Mouse (Mus musculus) liver, adult (tissue): ENCODE results near the gene Npc1l1.

ENCODE experiments used
- GATA4 ChIP-seq: IDR thresholded peaks from 2 replicates; pipeline ENCODE4 v1.6.1; 2014; ENCODE audit warnings: mild to moderate bottlenecking, low read length; ENCODE audit not compliant: insufficient replicate concordance

Gene Npc1l1

GRCm38 (mm10) chr11:6222187-6222586, 7.8 kb downstream of the Npc1l1 start:
- TF ChIP-seq GATA4, result no peak

GRCm38 (mm10) chr11:6219967-6220366, 10.0 kb downstream of the Npc1l1 start:
- TF ChIP-seq GATA4, result no peak

- no peak for TF ChIP-seq GATA4
Measured at GRCm38 (mm10) chr11:6218189-6218896, 11.6 kb downstream of the Npc1l1 start.

GRCm38 (mm10) chr11:6216834-6217233, 13.1 kb downstream of the Npc1l1 start:
- TF ChIP-seq GATA4, result no peak

- no peak for TF ChIP-seq GATA4
Measured at GRCm38 (mm10) chr11:6208158-6208557, 21.8 kb downstream of the Npc1l1 start.

- no peak for TF ChIP-seq GATA4
Measured at GRCm38 (mm10) chr11:6207090-6207489, 22.9 kb downstream of the Npc1l1 start.

GRCm38 (mm10) chr11:6200570-6200969, 29.4 kb downstream of the Npc1l1 start:
- TF ChIP-seq GATA4, result no peak

- TF ChIP-seq GATA4, result peak; percentile 50; the same call in 1 of the 2 replicates
Measured at GRCm38 (mm10) chr11:6200087-6200569, 29.8 kb downstream of the Npc1l1 start, which contains the start of gene Nudcd3. Nudcd3 (minus strand) TSS chr11:6200415.

- TF ChIP-seq GATA4, result no peak
Measured at GRCm38 (mm10) chr11:6199410-6200086, 30.4 kb downstream of the Npc1l1 start, which contains the start of gene A730071L15Rik. A730071L15Rik (plus strand) TSS chr11:6200029.

GRCm38 (mm10) chr11:6198449-6198848, 31.5 kb downstream of the Npc1l1 start:
- TF ChIP-seq GATA4, result no peak

- TF ChIP-seq GATA4, result no peak
Measured at GRCm38 (mm10) chr11:6196780-6197179, 33.2 kb downstream of the Npc1l1 start.

- no peak for TF ChIP-seq GATA4
Measured at GRCm38 (mm10) chr11:6187878-6188277, 42.1 kb downstream of the Npc1l1 start.

- no peak for TF ChIP-seq GATA4
Measured at GRCm38 (mm10) chr11:6187399-6187798, 42.5 kb downstream of the Npc1l1 start.

- TF ChIP-seq GATA4, result no peak
Measured at GRCm38 (mm10) chr11:6184202-6184935, 45.6 kb downstream of the Npc1l1 start.

GRCm38 (mm10) chr11:6183246-6183645, 46.7 kb downstream of the Npc1l1 start:
- no peak for TF ChIP-seq GATA4
